Mouse (Mus musculus) intestine, embryonic 14.5 days (tissue): ENCODE measurements around the gene Rprd2. TPM values are rescaled to one million over a fixed set of nuclear protein-coding genes. Genes with fewer than 3 reads are reported as not detected.
A peak's percentile ranks its signal among the peaks of the same experiment; 100 is the strongest.

Experiments
- ATAC-seq: fragments of 200-750 bp; cut with Nextera tagmentation; replicated peaks from 2 replicates; pipeline ENCODE4 v1.8.0; 2017; ENCODE audit warnings: low read depth, moderate number of reproducible peaks, moderate TSS enrichment, moderate library complexity; ENCODE audit not compliant: low FRiP score, low TSS enrichment
- DNase-seq: peaks from one replicate; pipeline ENCODE4 v3.0.0-alpha.2; 2018; ENCODE audit warnings: low spot score
- H3K27ac ChIP-seq: fragments of 300-500 bp; sonication (generic); 2 replicates; pipeline ENCODE4 v1.5.1; 2014; ENCODE audit warnings: low read depth, mild to moderate bottlenecking, control low read depth
- H3K27me3 ChIP-seq: fragments of 300-500 bp; sonication (generic); replicated peaks from 2 replicates; pipeline ENCODE4 v1.6.1; 2014; ENCODE audit warnings: low read length, control low read depth; ENCODE audit not compliant: control insufficient read depth, insufficient read depth
- H3K36me3 ChIP-seq: fragments of 300-500 bp; sonication (generic); 2 replicates; pipeline ENCODE4 v1.6.1; 2014; ENCODE audit warnings: low read length, control low read depth; ENCODE audit not compliant: control insufficient read depth, insufficient read depth
- H3K4me1 ChIP-seq: fragments of 300-500 bp; sonication (generic); replicated peaks from 2 replicates; pipeline ENCODE4 v1.6.1; 2014; ENCODE audit warnings: low read length, control low read depth, mixed read lengths; ENCODE audit not compliant: control insufficient read depth, insufficient read depth
- H3K4me2 ChIP-seq: fragments of 300-500 bp; sonication (generic); 2 replicates; pipeline ENCODE4 v1.6.1; 2014; ENCODE audit warnings: low read length
- H3K4me3 ChIP-seq: fragments of 300-500 bp; sonication (generic); 2 replicates; pipeline ENCODE4 v1.5.1; 2014; ENCODE audit warnings: low read depth, low read length, control low read depth, mixed read lengths
- H3K9ac ChIP-seq: fragments of 300-500 bp; sonication (generic); 2 replicates; pipeline ENCODE4 v1.6.1; 2014; ENCODE audit warnings: mild to moderate bottlenecking, low read length
- H3K9me3 ChIP-seq: fragments of 300-500 bp; sonication (generic); 2 replicates; pipeline ENCODE4 v1.6.1; 2016; ENCODE audit warnings: low read length, control low read depth; ENCODE audit not compliant: control insufficient read depth
- WGBS: fragments of 180-500 bp; shearing (Covaris S2); extraction: QIAGEN DNeasy Blood & Tissue Kit; methylation state at CpG from one replicate; pipeline ENCODE4 v1.1.7; 2014; 5-methylcytosine and 5-hydroxymethylcytosine counted together
- polyA plus RNA-seq: library from polyadenylated mRNA; unstranded; fragments of >200 nt; fragmentation: Nextera tagmentation; extraction: Ambion mirVana; gene quantifications from 2 replicates; pipeline ENCODE4 v1.2.1, GENCODE M21; 2014

Gene Rprd2
- polyA plus RNA-seq, 1 experiment from 2014 or later, result 19.8 TPM

- peaks cover 52% of the 10 kb centered on the region for H3K36me3 ChIP-seq
- H3K4me2 ChIP-seq, result no peak overlapping the region
- H3K4me3 ChIP-seq, result no peak overlapping the region
- H3K9ac ChIP-seq, result no peak overlapping the region
- no peaks in the 10 kb centered on the region for H3K4me1 ChIP-seq
- no peak for DNase-seq
- WGBS, result 59% methylated on average over 6 of the region's 6 CpGs
- H3K9me3 ChIP-seq, result no peaks in the 10 kb centered on the region
- no peaks in the 10 kb centered on the region for H3K27me3 ChIP-seq
- H3K27ac ChIP-seq, result no peak overlapping the region
- ATAC-seq, result no peak
Observed at GRCm38 (mm10) chr3:95762961-95763360, 55.7 kb downstream of the Rprd2 start.

- WGBS, result 76% methylated on average over 4 of the region's 4 CpGs
- peaks cover 42% of the 10 kb centered on the region for H3K36me3 ChIP-seq
- DNase-seq, result no peak
- H3K4me2 ChIP-seq, result no peak overlapping the region
- no peaks in the 10 kb centered on the region for H3K27me3 ChIP-seq
- ATAC-seq, result no peak
- no peak overlapping the region for H3K4me3 ChIP-seq
- no peak overlapping the region for H3K9ac ChIP-seq
- H3K27ac ChIP-seq, result no peak overlapping the region
- no peaks in the 10 kb centered on the region for H3K4me1 ChIP-seq
- no peaks in the 10 kb centered on the region for H3K9me3 ChIP-seq
Observed at GRCm38 (mm10) chr3:95761771-95762170, 56.9 kb downstream of the Rprd2 start.

GRCm38 (mm10) chr3:95760656-95761055 lies 58.0 kb downstream of the Rprd2 start:
- Histone ChIP-seq H3K4me3 (no peak overlapping the region), H3K4me1 (no peaks in the 10 kb centered on the region), H3K4me2 (no peak overlapping the region), H3K27ac (no peak overlapping the region), H3K9me3 (no peaks in the 10 kb centered on the region), H3K36me3 (peaks cover 33% of the 10 kb centered on the region), H3K9ac (no peak overlapping the region), H3K27me3 (no peaks in the 10 kb centered on the region)
- no peak for ATAC-seq
- no peak for DNase-seq

GRCm38 (mm10) chr3:95760106-95760505 lies 58.6 kb downstream of the Rprd2 start, which contains the start of gene Tars2:
TSS of gene Tars2 (minus strand) at chr3:95760206.
- Histone ChIP-seq H3K4me3 (no peak within 1 kb of the TSS), H3K9ac (no peak within 1 kb of the TSS), H3K4me2 (no peak within 1 kb of the TSS), H3K27ac (no peak within 1 kb of the TSS), H3K9me3 (no peaks in the 10 kb centered on the region), H3K27me3 (no peaks in the 10 kb centered on the region), H3K4me1 (no peaks in the 10 kb centered on the region), H3K36me3 (peaks cover 27% of the 10 kb centered on the region)
- no peak for ATAC-seq
- 78% methylated on average over 6 of the region's 6 CpGs for WGBS
- no peak for DNase-seq

GRCm38 (mm10) chr3:95758467-95759218 lies 60.0 kb downstream of the Rprd2 start:
- no peak overlapping the region for H3K27ac ChIP-seq
- no peak overlapping the region for H3K4me2 ChIP-seq
- WGBS, result 34% methylated on average over 9 of the region's 9 CpGs
- ATAC-seq (no peak), DNase-seq (no peak)
- H3K36me3 ChIP-seq, result peaks cover 12% of the 10 kb centered on the region
- no peak overlapping the region for H3K9ac ChIP-seq
- peaks cover 3% of the 10 kb centered on the region; the same call in 1 of the 2 replicates for H3K4me1 ChIP-seq
- H3K9me3 ChIP-seq, result no peaks in the 10 kb centered on the region
- H3K27me3 ChIP-seq, result no peaks in the 10 kb centered on the region
- no peak overlapping the region for H3K4me3 ChIP-seq

GRCm38 (mm10) chr3:95756808-95757207 lies 61.9 kb downstream of the Rprd2 start:
- no peaks in the 10 kb centered on the region for H3K9me3 ChIP-seq
- peaks cover 3% of the 10 kb centered on the region; the same call in 1 of the 2 replicates for H3K4me1 ChIP-seq
- DNase-seq (no peak), ATAC-seq (no peak)
- 86% methylated on average over 2 of the region's 2 CpGs for WGBS
- no peak overlapping the region for H3K9ac ChIP-seq
- H3K27me3 ChIP-seq, result no peaks in the 10 kb centered on the region
- peaks cover 9% of the 10 kb centered on the region; the same call in 1 of the 2 replicates for H3K36me3 ChIP-seq
- no peak overlapping the region for H3K4me2 ChIP-seq
- no peak overlapping the region for H3K27ac ChIP-seq
- H3K4me3 ChIP-seq, result no peak overlapping the region

GRCm38 (mm10) chr3:95754345-95755206 lies 64.1 kb downstream of the Rprd2 start:
- peak overlapping the region; percentile 29; the same call in 1 of the 2 replicates for H3K27ac ChIP-seq
- peaks cover 27% of the 10 kb centered on the region for H3K36me3 ChIP-seq
- ATAC-seq, result peak; percentile 95
- H3K4me2 ChIP-seq, result peak overlapping the region; percentile 76
- no peaks in the 10 kb centered on the region for H3K27me3 ChIP-seq
- under 1% methylated on average over 30 of the region's 30 CpGs for WGBS
- peaks cover 3% of the 10 kb centered on the region; the same call in 1 of the 2 replicates for H3K4me1 ChIP-seq
- DNase-seq, result peak; percentile 93
- peak overlapping the region; percentile 71 for H3K9ac ChIP-seq
- no peaks in the 10 kb centered on the region for H3K9me3 ChIP-seq
- H3K4me3 ChIP-seq, result peak overlapping the region; percentile 93

- Histone ChIP-seq H3K9ac (no peak overlapping the region), H3K4me1 (peaks cover 3% of the 10 kb centered on the region; the same call in 1 of the 2 replicates), H3K27ac (no peak overlapping the region), H3K27me3 (no peaks in the 10 kb centered on the region), H3K4me3 (no peak overlapping the region), H3K4me2 (no peak overlapping the region), H3K9me3 (no peaks in the 10 kb centered on the region), H3K36me3 (peaks cover 44% of the 10 kb centered on the region)
- ATAC-seq, result no peak
- no peak for DNase-seq
- 84% methylated on average over 3 of the region's 3 CpGs for WGBS
Observed at GRCm38 (mm10) chr3:95752935-95753334, 65.7 kb downstream of the Rprd2 start.
